ENCODE assay signal across 17 mouse cellular contexts in genomic region chr11:55410502-55410901, GRCm38 (mm10). TPM values are rescaled to one million over a fixed set of nuclear protein-coding genes. Genes with fewer than 3 reads are reported as not detected.
DNase-seq lines count a peak whose midpoint lies in the region; ATAC-seq lines count a peak whose summit lies in the region.
"Had no signal": no experiment of that assay in that cellular context is flagged by ENCODE, and none has a peak within 500 bp of the region (broad histone marks: within the 10 kb centered on the region; RNA-seq: fewer than 3 reads in every experiment).

No protein-coding gene starts in this region.

- H3K27me3 ChIP-seq in kidney, embryonic 16.5 days (ENCODE audit: insufficient read depth, low read length) = no peaks in the 10 kb centered on the region
- H3K27me3 ChIP-seq in neural tube, embryonic 13.5 days = no peaks in the 10 kb centered on the region
- H3K27me3 ChIP-seq: forebrain, embryonic 13.5 days; limb, embryonic 12.5 days had no signal

- no peak overlapping the region for H3K4me3 ChIP-seq in kidney, embryonic 16.5 days (ENCODE audit: low read length)
- no peak overlapping the region for H3K4me3 ChIP-seq in neural tube, embryonic 13.5 days
- H3K4me3 ChIP-seq: forebrain, embryonic 13.5 days; limb, embryonic 12.5 days had no signal

- no peak for ATAC-seq in kidney, embryonic 16.5 days (ENCODE audit: low FRiP score, low TSS enrichment)
- ATAC-seq in neural tube, embryonic 13.5 days (ENCODE audit: low read depth) = no peak
- ATAC-seq: forebrain, embryonic 13.5 days; hindbrain, postnatal 0 days had no signal

- peaks cover 64% of the 10 kb centered on the region for H3K4me1 ChIP-seq in kidney, embryonic 16.5 days (ENCODE audit: insufficient read depth, low read length)
- H3K4me1 ChIP-seq in neural tube, embryonic 13.5 days (replicated peaks) = peaks cover 24% of the 10 kb centered on the region; the same call in 1 of the 2 replicates
- H3K4me1 ChIP-seq: forebrain, embryonic 13.5 days had no signal

- intact Hi-C loops in heart, postnatal 36 days (cut with DNase I) = no loop called here

- 40% methylated on average over 3 of the region's 3 CpGs for WGBS in kidney, embryonic 16.5 days
- WGBS in neural tube, embryonic 13.5 days = 80% methylated on average over 3 of the region's 3 CpGs

- H3K4me2 ChIP-seq in kidney, embryonic 16.5 days (replicated peaks; ENCODE audit: low read depth, low read length) = no peak overlapping the region
- H3K4me2 ChIP-seq in neural tube, embryonic 13.5 days = no peak overlapping the region
- H3K4me2 ChIP-seq: forebrain, embryonic 13.5 days; limb, embryonic 12.5 days had no signal

- 0 out of 2 replicates have a peak, but pooled peaks cover 4% of the 10 kb centered on the region for H3K9me3 ChIP-seq in kidney, embryonic 16.5 days (ENCODE audit: low read length)
- no peaks in the 10 kb centered on the region for H3K9me3 ChIP-seq in neural tube, embryonic 13.5 days
- H3K9me3 ChIP-seq: forebrain, embryonic 13.5 days; limb, embryonic 12.5 days had no signal

- peak overlapping the region; percentile 81 for H3K27ac ChIP-seq in kidney, embryonic 16.5 days (ENCODE audit: low read length)
- H3K27ac ChIP-seq in neural tube, embryonic 13.5 days (replicated peaks) = peak overlapping the region; percentile 15; the same call in 1 of the 2 replicates
- H3K27ac ChIP-seq: forebrain, embryonic 13.5 days; hindbrain, postnatal 0 days; limb, embryonic 12.5 days had no signal

- peaks cover 43% of the 10 kb centered on the region for H3K36me3 ChIP-seq in kidney, embryonic 16.5 days (ENCODE audit: insufficient read depth, low read length)
- peaks cover 33% of the 10 kb centered on the region for H3K36me3 ChIP-seq in neural tube, embryonic 13.5 days

- peak; percentile 95 for DNase-seq in heart, adult 11 months
- DNase-seq in heart, postnatal 36 days = no peak
- DNase-seq in kidney, postnatal 10 days = no peak
- no peak for DNase-seq in neural tube, embryonic 10.5 days (ENCODE audit: extremely low spot score, low spot score)
- DNase-seq in spleen, postnatal 10 days (ENCODE audit: low spot score in 2 of 2) = no peak
- DNase-seq in thymus, postnatal 4 days = no peak
- DNase-seq: cerebellum, adult 18-20 months; embryo, embryonic 11 days; gastrocnemius, postnatal 36 days; layer of hippocampus, adult 9-11 months; thymus, adult 2 months had no signal

- H3K9ac ChIP-seq in kidney, embryonic 16.5 days (replicated peaks; ENCODE audit: low read length) = no peak overlapping the region
- H3K9ac ChIP-seq in neural tube, embryonic 13.5 days = no peak overlapping the region
- H3K9ac ChIP-seq: forebrain, embryonic 13.5 days; limb, embryonic 12.5 days had no signal

RNA-seq across cellular contexts. Expression of gene Sparc, which starts 12.5 kb away (rescaled TPM):
- 100 to 1,000 TPM; 645 to 801 TPM for total RNA-seq in heart, postnatal 36 days (2021)
- polyA plus RNA-seq in kidney, embryonic 16.5 days (2015; fragmentation: Nextera tagmentation; extraction: Ambion mirVana) = 1,474 and 1,572 TPM in 2 replicates
- 730 and 747 TPM in 2 replicates for polyA plus RNA-seq in neural tube, embryonic 13.5 days (2015; fragmentation: Nextera tagmentation; extraction: Ambion mirVana)
- total RNA-seq: MEL had no signal

RNA-seq across cellular contexts. Expression of gene Atox1, which starts 50.5 kb away (rescaled TPM):
- total RNA-seq in heart, postnatal 36 days (2021) = 100 to 1,000 TPM; 117 to 124 TPM
- 376 and 406 TPM in 2 replicates for polyA plus RNA-seq in kidney, embryonic 16.5 days (2015; fragmentation: Nextera tagmentation; extraction: Ambion mirVana)
- 281 and 343 TPM in 2 replicates for polyA plus RNA-seq in neural tube, embryonic 13.5 days (2015; fragmentation: Nextera tagmentation; extraction: Ambion mirVana)

RNA-seq across cellular contexts. Expression of gene G3bp1, which starts 59.0 kb away (rescaled TPM):
- 10 to 100 TPM; 38.8 to 39.0 TPM for total RNA-seq in heart, postnatal 36 days (2021)
- 188 and 197 TPM in 2 replicates for polyA plus RNA-seq in kidney, embryonic 16.5 days (2015; fragmentation: Nextera tagmentation; extraction: Ambion mirVana)
- polyA plus RNA-seq in neural tube, embryonic 13.5 days (2015; fragmentation: Nextera tagmentation; extraction: Ambion mirVana) = 111 and 119 TPM in 2 replicates
